ENCODE assay signal across 8 mouse cellular contexts in genomic region chr1:183368601-183369400, GRCm38 (mm10). TPM values are rescaled to one million over a fixed set of nuclear protein-coding genes. Genes with fewer than 3 reads are reported as not detected.
DNase-seq lines count a peak whose midpoint lies in the region; ATAC-seq lines count a peak whose summit lies in the region.

No protein-coding gene starts in this region.

- H3K27me3 ChIP-seq in kidney, embryonic 14.5 days (ENCODE audit: control insufficient read depth, insufficient read depth, low read length), result no peaks in the 10 kb centered on the region
- no peaks in the 10 kb centered on the region for H3K27me3 ChIP-seq in heart, embryonic 15.5 days
- no peaks in the 10 kb centered on the region for H3K27me3 ChIP-seq in limb, embryonic 10.5 days (ENCODE audit: low read depth, poor library complexity, severe bottlenecking)
- no peaks in the 10 kb centered on the region for H3K27me3 ChIP-seq in midbrain, embryonic 11.5 days (ENCODE audit: control insufficient read depth, insufficient read depth, low read length)

- 2% methylated on average over 56 of the region's 56 CpGs for WGBS in kidney, embryonic 14.5 days
- WGBS in heart, embryonic 15.5 days, result 2% methylated on average over 56 of the region's 56 CpGs
- WGBS in limb, embryonic 10.5 days, result 2% methylated on average over 56 of the region's 56 CpGs
- 2% methylated on average over 54 of the region's 56 CpGs for WGBS in midbrain, embryonic 11.5 days

- H3K36me3 ChIP-seq in kidney, embryonic 14.5 days (ENCODE audit: control insufficient read depth, insufficient read depth, low read length), result peaks cover 16% of the 10 kb centered on the region
- H3K36me3 ChIP-seq in heart, embryonic 15.5 days, result peaks cover 19% of the 10 kb centered on the region
- peaks cover 26% of the 10 kb centered on the region for H3K36me3 ChIP-seq in limb, embryonic 10.5 days
- peaks cover 2% of the 10 kb centered on the region; the same call in 1 of the 2 replicates for H3K36me3 ChIP-seq in midbrain, embryonic 11.5 days (ENCODE audit: control insufficient read depth, insufficient read depth, low read length)

- peak overlapping the region; percentile 67 for H3K4me2 ChIP-seq in kidney, embryonic 14.5 days (replicated peaks; ENCODE audit: low read depth, low read length)
- H3K4me2 ChIP-seq in heart, embryonic 15.5 days, result peak overlapping the region; percentile 76
- peak overlapping the region; percentile 94 for H3K4me2 ChIP-seq in midbrain, embryonic 11.5 days

- peaks cover 17% of the 10 kb centered on the region; the same call in 1 of the 2 replicates for H3K4me1 ChIP-seq in kidney, embryonic 14.5 days (ENCODE audit: control insufficient read depth, insufficient read depth, low read length)
- peaks cover 15% of the 10 kb centered on the region for H3K4me1 ChIP-seq in heart, embryonic 15.5 days (replicated peaks)
- H3K4me1 ChIP-seq in limb, embryonic 10.5 days, result peaks cover 23% of the 10 kb centered on the region
- peaks cover 12% of the 10 kb centered on the region for H3K4me1 ChIP-seq in midbrain, embryonic 11.5 days (ENCODE audit: control insufficient read depth, insufficient read depth, low read length)

- ATAC-seq in kidney, embryonic 14.5 days (ENCODE audit: low FRiP score, low TSS enrichment), result peak; percentile 82
- ATAC-seq in heart, embryonic 15.5 days (replicated peaks; ENCODE audit: insufficient number of reproducible peaks, insufficient read depth, low FRiP score, low read depth), result peak; percentile 54
- peak; percentile 88 for ATAC-seq in midbrain, embryonic 11.5 days (ENCODE audit: low FRiP score)

- peak overlapping the region; percentile 74 for H3K4me3 ChIP-seq in kidney, embryonic 14.5 days (ENCODE audit: low read length)
- H3K4me3 ChIP-seq in heart, embryonic 15.5 days, result peak overlapping the region; percentile 92
- H3K4me3 ChIP-seq in limb, embryonic 10.5 days, result peak overlapping the region; percentile 98
- H3K4me3 ChIP-seq in midbrain, embryonic 11.5 days (ENCODE audit: low read depth, low read length), result peak overlapping the region; percentile 94

- H3K9ac ChIP-seq in kidney, embryonic 14.5 days (ENCODE audit: low read depth, low read length), result peak overlapping the region; percentile 88
- peak overlapping the region; percentile 91 for H3K9ac ChIP-seq in heart, embryonic 15.5 days
- peak overlapping the region; percentile 89 for H3K9ac ChIP-seq in midbrain, embryonic 11.5 days (ENCODE audit: low read length)

- DNase-seq in kidney, postnatal 10 days, result no peak
- peak; percentile 47 for DNase-seq in MN1 (ENCODE audit: low spot score)
- DNase-seq in embryo, embryonic 11 days, result peak; percentile 43
- DNase-seq in limb, embryonic 10.5 days (ENCODE audit: low spot score), result no peak
- DNase-seq in midbrain, embryonic 11.5 days (ENCODE audit: low spot score, missing footprints), result no peak
- no peak for DNase-seq in Muller cell, postnatal 12 days (ENCODE audit: inconsistent ontology term)

- H3K27ac ChIP-seq in kidney, embryonic 14.5 days (ENCODE audit: low read depth, low read length), result peak overlapping the region; percentile 74
- H3K27ac ChIP-seq in heart, embryonic 15.5 days, result peak overlapping the region; percentile 66
- H3K27ac ChIP-seq in limb, embryonic 10.5 days, result peak overlapping the region; percentile 91
- peak overlapping the region; percentile 49; the same call in 1 of the 2 replicates for H3K27ac ChIP-seq in midbrain, embryonic 11.5 days (ENCODE audit: low read depth, low read length)

- no peaks in the 10 kb centered on the region for H3K9me3 ChIP-seq in kidney, embryonic 14.5 days (ENCODE audit: control insufficient read depth, low read length)
- H3K9me3 ChIP-seq in heart, embryonic 15.5 days (replicated peaks), result no peaks in the 10 kb centered on the region
- H3K9me3 ChIP-seq in limb, embryonic 10.5 days (replicated peaks), result no peaks in the 10 kb centered on the region
- H3K9me3 ChIP-seq in midbrain, embryonic 11.5 days (ENCODE audit: control insufficient read depth, low read length), result no peaks in the 10 kb centered on the region

RNA-seq across cellular contexts. Expression of gene Mia3, which starts 0.6 kb away (rescaled TPM):
- 50.8 and 104 TPM in 2 replicates for polyA plus RNA-seq in kidney, embryonic 14.5 days (2014; fragmentation: Nextera tagmentation; extraction: Ambion mirVana)
- 65.2 and 73.5 TPM in 2 replicates for polyA plus RNA-seq in heart, embryonic 15.5 days (2015; fragmentation: Nextera tagmentation; extraction: Ambion mirVana)
- 79.3 and 103 TPM in 2 replicates for polyA plus RNA-seq in limb, embryonic 10.5 days (2016; fragmentation: Nextera tagmentation; extraction: Ambion mirVana)
- polyA plus RNA-seq in midbrain, embryonic 11.5 days (2014; fragmentation: Nextera tagmentation; extraction: Ambion mirVana), result 97.2 and 103 TPM in 2 replicates

RNA-seq across cellular contexts. Expression of gene Taf1a, which starts 20.0 kb away (rescaled TPM):
- polyA plus RNA-seq in kidney, embryonic 14.5 days (2014; fragmentation: Nextera tagmentation; extraction: Ambion mirVana), result 21.0 and 22.4 TPM in 2 replicates
- polyA plus RNA-seq in heart, embryonic 15.5 days (2015; fragmentation: Nextera tagmentation; extraction: Ambion mirVana), result 11.5 and 13.4 TPM in 2 replicates
- polyA plus RNA-seq in limb, embryonic 10.5 days (2016; fragmentation: Nextera tagmentation; extraction: Ambion mirVana), result 19.9 and 23.8 TPM in 2 replicates
- polyA plus RNA-seq in midbrain, embryonic 11.5 days (2014; fragmentation: Nextera tagmentation; extraction: Ambion mirVana), result 17.0 and 20.9 TPM in 2 replicates

RNA-seq across cellular contexts. Expression of gene Hhipl2, which starts 49.2 kb away (rescaled TPM):
- polyA plus RNA-seq in kidney, embryonic 14.5 days (2014; fragmentation: Nextera tagmentation; extraction: Ambion mirVana), result 0.21 and 0.22 TPM in 2 replicates
- 0.23 and 0.34 TPM in 2 replicates for polyA plus RNA-seq in heart, embryonic 15.5 days (2015; fragmentation: Nextera tagmentation; extraction: Ambion mirVana)
- 0.10 and 0.26 TPM in 2 replicates for polyA plus RNA-seq in limb, embryonic 10.5 days (2016; fragmentation: Nextera tagmentation; extraction: Ambion mirVana)
- polyA plus RNA-seq in midbrain, embryonic 11.5 days (2014; fragmentation: Nextera tagmentation; extraction: Ambion mirVana), result 0.11 and 0.18 TPM in 2 replicates

Comparison
In these comparisons a context has a peak if more than half of its experiments do, and no peak if none do; other contexts are left out.
1. DNase-seq: peak in MN1 (single experiment) and embryo, embryonic 11 days (single experiment); none in kidney, postnatal 10 days (single experiment), limb, embryonic 10.5 days (single experiment), midbrain, embryonic 11.5 days (single experiment) and Muller cell, postnatal 12 days (single experiment).
2. Peak in every context shown above with its lines, with median percentiles within 50 percentile points of each other: ATAC-seq, H3K27ac ChIP-seq, H3K4me2 ChIP-seq, H3K4me3 ChIP-seq and H3K9ac ChIP-seq.